Mouse (Mus musculus) neural tube, embryonic 12.5 days (tissue): ENCODE measurements at regions not wholly inside any gene's neighbourhood (a gene's known extent, or its start where the extent isn't known, plus 50 kb on each side); places are given as distances from the start of the nearest gene placed in this dataset.

Experiments used
- ATAC-seq: fragments of 200-750 bp; cut with Nextera tagmentation; 2 replicates; pipeline ENCODE4 v1.8.0; 2017; ENCODE audit warnings: low read depth, mild to moderate bottlenecking, moderate TSS enrichment, moderate library complexity; ENCODE audit not compliant: low FRiP score
- H3K27ac ChIP-seq: fragments of 300-500 bp; sonication (generic); 2 replicates; pipeline ENCODE4 v1.5.1; 2016
- H3K27me3 ChIP-seq: fragments of 300-500 bp; sonication (generic); replicated peaks from 2 replicates; pipeline ENCODE4 v1.6.1; 2016; ENCODE audit warnings: mild to moderate bottlenecking
- H3K36me3 ChIP-seq: fragments of 300-500 bp; sonication (generic); 2 replicates; pipeline ENCODE4 v1.6.1; 2016; ENCODE audit warnings: mild to moderate bottlenecking
- H3K4me1 ChIP-seq: fragments of 300-500 bp; sonication (generic); 2 replicates; pipeline ENCODE4 v1.6.1; 2016
- H3K4me2 ChIP-seq: fragments of 300-500 bp; sonication (generic); replicated peaks from 2 replicates; pipeline ENCODE4 v1.6.1; 2016; ENCODE audit warnings: mild to moderate bottlenecking
- H3K4me3 ChIP-seq: fragments of 300-500 bp; sonication (generic); 2 replicates; pipeline ENCODE4 v1.5.1; 2016
- H3K9ac ChIP-seq: fragments of 300-500 bp; sonication (generic); 2 replicates; pipeline ENCODE4 v1.6.1; 2016; ENCODE audit warnings: mild to moderate bottlenecking
- H3K9me3 ChIP-seq: fragments of 300-500 bp; sonication (generic); 2 replicates; pipeline ENCODE4 v1.6.1; 2016; ENCODE audit warnings: mild to moderate bottlenecking
- WGBS: fragments of 180-500 bp; shearing (Covaris S2); methylation state at CpG from one replicate; pipeline ENCODE4 v1.1.7; 2016; 5-methylcytosine and 5-hydroxymethylcytosine counted together

GRCm38 (mm10) chr17:79960688-79961087 is 64.8 kb upstream of the Atl2 start:
- no peak overlapping the region for H3K27ac ChIP-seq
- H3K27me3 ChIP-seq: no peaks in the 10 kb centered on the region
- no peak overlapping the region for H3K4me3 ChIP-seq
- 58% methylated on average over 3 of the region's 3 CpGs for WGBS
- H3K36me3 ChIP-seq: no peaks in the 10 kb centered on the region
- ATAC-seq: no peak
- H3K9ac ChIP-seq: no peak overlapping the region
- H3K4me1 ChIP-seq: no peaks in the 10 kb centered on the region
- H3K4me2 ChIP-seq: no peak overlapping the region
- no peaks in the 10 kb centered on the region for H3K9me3 ChIP-seq

- ATAC-seq: no peak
- WGBS: 44% methylated on average over 1 of the region's 1 CpGs
Measured at GRCm38 (mm10) chr17:79955267-79955666, 59.3 kb upstream of the Atl2 start.

GRCm38 (mm10) chr17:79954624-79955244 is 58.8 kb upstream of the Atl2 start:
- Histone ChIP-seq H3K27ac (no peak overlapping the region), H3K9me3 (no peaks in the 10 kb centered on the region), H3K9ac (no peak overlapping the region), H3K27me3 (no peaks in the 10 kb centered on the region), H3K4me2 (no peak overlapping the region), H3K4me3 (no peak overlapping the region), H3K36me3 (no peaks in the 10 kb centered on the region), H3K4me1 (no peaks in the 10 kb centered on the region)
- ATAC-seq: no peak
- WGBS: 65% methylated on average over 6 of the region's 6 CpGs

More at GRCm38 (mm10) chr17:79955267-79955666, 59.3 kb upstream of the Atl2 start:
- H3K4me2 ChIP-seq: no peak overlapping the region
- no peaks in the 10 kb centered on the region for H3K4me1 ChIP-seq
- H3K27ac ChIP-seq: no peak overlapping the region
- H3K36me3 ChIP-seq: no peaks in the 10 kb centered on the region
- H3K27me3 ChIP-seq: no peaks in the 10 kb centered on the region
- H3K9ac ChIP-seq: no peak overlapping the region
- H3K4me3 ChIP-seq: no peak overlapping the region
- H3K9me3 ChIP-seq: no peaks in the 10 kb centered on the region

- Histone ChIP-seq H3K27ac (no peak overlapping the region), H3K9me3 (no peaks in the 10 kb centered on the region), H3K36me3 (no peaks in the 10 kb centered on the region), H3K4me3 (no peak overlapping the region), H3K4me1 (peaks cover 5% of the 10 kb centered on the region; the same call in 1 of the 2 replicates), H3K4me2 (no peak overlapping the region), H3K27me3 (no peaks in the 10 kb centered on the region), H3K9ac (no peak overlapping the region)
- WGBS: 59% methylated on average over 11 of the region's 11 CpGs
- no peak for ATAC-seq
Measured at GRCm38 (mm10) chr17:79948591-79949475, 52.9 kb upstream of the Atl2 start.
